Mouse (Mus musculus) stomach, adult 2 months (tissue): ENCODE measurements around the gene Bsph2. TPM values are rescaled to one million over a fixed set of nuclear protein-coding genes. Genes with fewer than 3 reads are reported as not detected.

Experiments
- polyA plus RNA-seq: library from polyadenylated mRNA; depleted of rRNA; stranded (reverse); fragments of >200 nt; gene quantifications from 2 replicates; pipeline ENCODE4 v1.2.3, GENCODE M21; 2012; rRNA removed

The Bsph2 gene
- polyA plus RNA-seq: not detected in 2 replicates

GRCm38 (mm10) chr7:13570967-13571366 lies at the start of gene Bsph2:
Gene Bsph2, minus strand, starts transcription at chr7:13571067.

Other genes starting within 250 kb of the Bsph2 start
- 0.56 and 0.75 TPM in 2 replicates for gene Pla2g4c, start 246.4 kb downstream of the Bsph2 start, polyA plus RNA-seq
- not detected in 2 replicates for gene Cabp5, start 172.9 kb downstream of the Bsph2 start, polyA plus RNA-seq
- gene Bsph1, start 120.2 kb downstream of the Bsph2 start, polyA plus RNA-seq: not detected in 2 replicates
- gene Sult2a5, start 52.9 kb upstream of the Bsph2 start, polyA plus RNA-seq: not detected in 2 replicates
- gene Sult2a2, start 162.4 kb upstream of the Bsph2 start, polyA plus RNA-seq: not detected in 2 replicates